In genomic region chr11:53891505-53892451, GRCm38 (mm10) we compare ENCODE assay signal across 8 mouse cellular contexts. TPM values are rescaled to one million over a fixed set of nuclear protein-coding genes. Genes with fewer than 3 reads are reported as not detected.
DNase-seq lines count a peak whose midpoint lies in the region; ATAC-seq and TF ChIP-seq lines count a peak whose summit lies in the region.

Slc22a5 (minus strand) TSS chr11:53891660.

- H3K4me2 ChIP-seq in hindbrain, postnatal 0 days (ENCODE audit: low read depth, low read length) = peak within 1 kb of the TSS; percentile 68

- peak; percentile 33; the same call in 1 of the 2 replicates for TF ChIP-seq CTCF in gastrocnemius, adult 2 months (IDR thresholded peaks at IDR 0.05)
- peak; percentile 41 for TF ChIP-seq CTCF in hindbrain, postnatal 0 days (IDR thresholded peaks at IDR 0.05; ENCODE audit: low read depth)
- no peak for TF ChIP-seq CTCF in left cerebral cortex, adult 2 months (IDR thresholded peaks at IDR 0.05)

- H3K27ac ChIP-seq in gastrocnemius, adult 2 months = peak within 1 kb of the TSS; percentile 93
- H3K27ac ChIP-seq in hindbrain, postnatal 0 days = peak within 1 kb of the TSS; percentile 72
- H3K27ac ChIP-seq in left cerebral cortex, adult 2 months = peak within 1 kb of the TSS; percentile 83

- peaks cover 14% of the 10 kb centered on the region; the same call in 1 of the 2 replicates for H3K4me1 ChIP-seq in hindbrain, postnatal 0 days (ENCODE audit: insufficient read depth, low read length)

- WGBS in hindbrain, postnatal 0 days = 2% methylated on average over 59 of the region's 63 CpGs

- no peaks in the 10 kb centered on the region for H3K27me3 ChIP-seq in hindbrain, postnatal 0 days (ENCODE audit: insufficient read depth, low read length)

- intact Hi-C loops in gastrocnemius, adult 2 months (cut with DNase I) = no loop called here
- intact Hi-C loops in left cerebral cortex, adult 2 months (cut with DNase I) = no loop called here

- peak within 1 kb of the TSS; percentile 54 for H3K9ac ChIP-seq in hindbrain, postnatal 0 days (replicated peaks; ENCODE audit: low read length)

- no peaks in the 10 kb centered on the region for H3K9me3 ChIP-seq in hindbrain, postnatal 0 days (ENCODE audit: low read length)

- ATAC-seq in common myeloid progenitor, adult 5-6 weeks (replicated peaks; ENCODE audit: low read depth, poor library complexity, severe bottlenecking) = peak; percentile 86
- peak; percentile 99 for ATAC-seq in hindbrain, postnatal 0 days
- peak; percentile 93 for ATAC-seq in megakaryocyte, adult 5-6 weeks (ENCODE audit: poor library complexity, severe bottlenecking)

- peak within 1 kb of the TSS; percentile 94 for H3K4me3 ChIP-seq in gastrocnemius, adult 2 months
- H3K4me3 ChIP-seq in hindbrain, postnatal 0 days (ENCODE audit: low read length) = peak within 1 kb of the TSS; percentile 62
- peak within 1 kb of the TSS; percentile 87 for H3K4me3 ChIP-seq in left cerebral cortex, adult 2 months

- H3K36me3 ChIP-seq in hindbrain, postnatal 0 days (ENCODE audit: insufficient read depth, low read length) = no peaks in the 10 kb centered on the region

- DNase-seq in ZHBTc4 (ENCODE audit: low read depth, low spot score) = peak; percentile 100
- DNase-seq in gastrocnemius, adult 2 months = peak; percentile 100
- peak; percentile 99 for DNase-seq in hindbrain, postnatal 0 days (ENCODE audit: low spot score)
- peak; percentile 96 to 97 for DNase-seq in left cerebral cortex, adult 2 months (ENCODE audit: extremely low spot score in 1 of 2, low spot score in 2 of 2)
- peak; percentile 96 to 98 for DNase-seq in right cerebral cortex, adult 2 months (ENCODE audit: low spot score in 2 of 2)
- DNase-seq in urinary bladder, postnatal 14 days (ENCODE audit: low spot score) = peak; percentile 99

RNA-seq across cellular contexts. Expression of gene Slc22a5, which starts in this region (rescaled TPM):
- total RNA-seq in common myeloid progenitor, adult 5-6 weeks (2017) = 7.8 and 11.0 TPM in 2 replicates
- total RNA-seq in gastrocnemius, adult 2 months (2021) = 10 to 100 TPM in 1 of 2 experiments, 1 to 10 TPM in 1; 7.6 to 11.0 TPM
- 10.3 and 19.1 TPM in 2 replicates for total RNA-seq in hindbrain, postnatal 0 days (2014; rRNA removed)
- 12.4 and 12.6 TPM in 2 replicates for polyA plus RNA-seq in hindbrain, postnatal 0 days (2015; fragmentation: Nextera tagmentation; extraction: Ambion mirVana)
- total RNA-seq in left cerebral cortex, adult 2 months (2021) = 10 to 100 TPM in 1 of 2 experiments, 1 to 10 TPM in 1; 9.5 to 10.5 TPM
- total RNA-seq in megakaryocyte, adult 5-6 weeks (2015) = 4.7 and 5.5 TPM in 2 replicates
- 4.6 and 6.6 TPM in 2 replicates for total RNA-seq in megakaryocyte, adult 5-6 weeks (2017)

Comparison
In these comparisons a context has a peak if more than half of its experiments do, and no peak if none do; other contexts are left out.
1. Peak in every context shown above with its lines: DNase-seq, ATAC-seq, H3K4me3 ChIP-seq and H3K27ac ChIP-seq.